In the genomic region with DNA sequence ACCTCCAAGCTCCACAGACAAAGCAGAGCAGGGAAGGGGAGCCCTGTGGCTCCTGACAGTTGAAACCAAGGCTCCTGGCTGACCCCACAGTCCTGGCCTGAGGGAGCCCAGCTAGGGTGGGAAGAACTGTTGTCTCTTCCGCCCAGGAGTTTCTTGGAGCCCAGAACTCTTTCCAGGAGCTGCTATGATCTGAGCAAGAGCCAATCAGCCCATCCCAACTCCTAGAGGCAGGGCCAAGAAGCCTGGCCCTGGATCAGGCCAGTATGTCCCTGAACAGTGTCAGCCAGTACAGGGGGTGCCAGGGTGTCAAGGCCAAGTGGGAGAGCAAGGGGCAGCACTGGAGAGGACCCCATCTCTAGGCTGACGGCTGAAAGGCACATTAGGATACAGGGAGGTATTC, we compare ENCODE assay signal across 14 mouse cellular contexts. TPM values are rescaled to one million over a fixed set of nuclear protein-coding genes. Genes with fewer than 3 reads are reported as not detected.
DNase-seq lines count a peak whose midpoint lies in the region; ATAC-seq lines count a peak whose summit lies in the region.
"Had no signal": no experiment of that assay in that cellular context is flagged by ENCODE, and none has a peak within 500 bp of the region (broad histone marks: within the 10 kb centered on the region; RNA-seq: fewer than 3 reads in every experiment).

No protein-coding gene starts in this region.

- H3K36me3 ChIP-seq in erythroblast, embryonic 14.5 days (ENCODE audit: control insufficient read depth): peaks cover 100% of the 10 kb centered on the region
- peaks cover 65% of the 10 kb centered on the region for H3K36me3 ChIP-seq in heart, embryonic 14.5 days (ENCODE audit: control insufficient read depth, insufficient read depth, low read length)
- H3K36me3 ChIP-seq in intestine, embryonic 16.5 days (ENCODE audit: control insufficient read depth, insufficient read depth, low read length): no peaks in the 10 kb centered on the region
- H3K36me3 ChIP-seq in stomach, embryonic 15.5 days: 0 out of 2 replicates have a peak, but pooled peaks cover 3% of the 10 kb centered on the region
- H3K36me3 ChIP-seq: hindbrain, embryonic 12.5 days; lung, embryonic 15.5 days; midbrain, embryonic 12.5 days had no signal

- peak overlapping the region; percentile 44 for H3K4me3 ChIP-seq in erythroblast, embryonic 14.5 days (replicated peaks)
- H3K4me3 ChIP-seq in heart, embryonic 14.5 days (ENCODE audit: control insufficient read depth in 1 of 2, insufficient read depth in 1 of 2, low read depth in 1 of 2, low read length in 2 of 2): no peak overlapping the region
- H3K4me3 ChIP-seq in intestine, embryonic 16.5 days (ENCODE audit: low read length): no peak overlapping the region
- H3K4me3 ChIP-seq in stomach, embryonic 15.5 days (replicated peaks): no peak overlapping the region
- H3K4me3 ChIP-seq: hindbrain, embryonic 12.5 days; lung, embryonic 15.5 days; midbrain, embryonic 12.5 days had no signal

- no peak overlapping the region for H3K4me2 ChIP-seq in heart, embryonic 14.5 days (ENCODE audit: low read length)
- no peak overlapping the region for H3K4me2 ChIP-seq in intestine, embryonic 16.5 days (ENCODE audit: low read depth, low read length)
- no peak overlapping the region for H3K4me2 ChIP-seq in stomach, embryonic 15.5 days
- H3K4me2 ChIP-seq: hindbrain, embryonic 12.5 days; lung, embryonic 15.5 days; midbrain, embryonic 12.5 days had no signal

- WGBS in heart, embryonic 14.5 days: 60% methylated on average over 2 of the region's 2 CpGs
- WGBS in intestine, embryonic 16.5 days: 72% methylated on average over 2 of the region's 2 CpGs
- WGBS in stomach, embryonic 15.5 days: 65% methylated on average over 2 of the region's 2 CpGs

- DNase-seq in heart, postnatal 4 days: no peak
- DNase-seq in cerebellum, adult 11 months: no peak
- DNase-seq: adrenal gland, postnatal 25 days; kidney, adult 8-10 months; right cerebral cortex, postnatal 4 days had no signal

- no peak overlapping the region for H3K9ac ChIP-seq in heart, embryonic 14.5 days (ENCODE audit: low read length)
- peak overlapping the region; percentile 23; the same call in 1 of the 2 replicates for H3K9ac ChIP-seq in intestine, embryonic 16.5 days (ENCODE audit: low read depth, low read length)
- H3K9ac ChIP-seq in stomach, embryonic 15.5 days: no peak overlapping the region
- H3K9ac ChIP-seq: hindbrain, embryonic 12.5 days; lung, embryonic 15.5 days; midbrain, embryonic 12.5 days had no signal

- H3K4me1 ChIP-seq in erythroblast, embryonic 14.5 days (ENCODE audit: control insufficient read depth): peaks cover 100% of the 10 kb centered on the region
- peaks cover 70 to 85% of the 10 kb centered on the region in 2 experiments for H3K4me1 ChIP-seq in heart, embryonic 14.5 days (ENCODE audit: control insufficient read depth in 2 of 2, insufficient read depth in 2 of 2, low read length in 2 of 2)
- H3K4me1 ChIP-seq in intestine, embryonic 16.5 days (ENCODE audit: control insufficient read depth, insufficient read depth, low read length): peaks cover 82% of the 10 kb centered on the region
- H3K4me1 ChIP-seq in stomach, embryonic 15.5 days: peaks cover 57% of the 10 kb centered on the region

- ATAC-seq in erythroblast, adult 5-6 weeks (replicated peaks; ENCODE audit: low FRiP score, poor library complexity, severe bottlenecking): no peak
- no peak for ATAC-seq in heart, embryonic 14.5 days (ENCODE audit: insufficient number of reproducible peaks, insufficient read depth, low FRiP score, low read depth)
- ATAC-seq in intestine, embryonic 16.5 days: no peak
- no peak for ATAC-seq in stomach, embryonic 15.5 days (ENCODE audit: insufficient read depth, low FRiP score, low read depth)
- ATAC-seq in frontal cortex, adult (ENCODE audit: low TSS enrichment): no peak

- peak overlapping the region; percentile 26 to 55 for H3K27ac ChIP-seq in heart, embryonic 14.5 days (replicated peaks in 1 of 2; ENCODE audit: control insufficient read depth in 1 of 2, insufficient read depth in 1 of 2, low read depth in 2 of 2, low read length in 2 of 2)
- peak overlapping the region; percentile 48 for H3K27ac ChIP-seq in intestine, embryonic 16.5 days (ENCODE audit: low read length)
- peak overlapping the region; percentile 23; the same call in 1 of the 2 replicates for H3K27ac ChIP-seq in stomach, embryonic 15.5 days
- H3K27ac ChIP-seq: hindbrain, embryonic 12.5 days; lung, embryonic 15.5 days had no signal

- no peaks in the 10 kb centered on the region for H3K27me3 ChIP-seq in erythroblast, embryonic 14.5 days (ENCODE audit: control insufficient read depth)
- H3K27me3 ChIP-seq in heart, embryonic 14.5 days (ENCODE audit: control insufficient read depth, insufficient read depth, low read length): no peaks in the 10 kb centered on the region
- H3K27me3 ChIP-seq in intestine, embryonic 16.5 days (replicated peaks; ENCODE audit: control insufficient read depth, insufficient read depth, low read length): no peaks in the 10 kb centered on the region
- H3K27me3 ChIP-seq in stomach, embryonic 15.5 days (replicated peaks): no peaks in the 10 kb centered on the region
- H3K27me3 ChIP-seq: hindbrain, embryonic 12.5 days; lung, embryonic 15.5 days; midbrain, embryonic 12.5 days had no signal

- no peaks in the 10 kb centered on the region for H3K9me3 ChIP-seq in erythroblast, embryonic 14.5 days (ENCODE audit: control insufficient read depth, low read length)
- no peaks in the 10 kb centered on the region for H3K9me3 ChIP-seq in heart, embryonic 14.5 days (ENCODE audit: control insufficient read depth, low read length)
- no peaks in the 10 kb centered on the region for H3K9me3 ChIP-seq in intestine, embryonic 16.5 days (ENCODE audit: control insufficient read depth, low read length)
- H3K9me3 ChIP-seq in stomach, embryonic 15.5 days: no peaks in the 10 kb centered on the region
- H3K9me3 ChIP-seq: hindbrain, embryonic 12.5 days; lung, embryonic 15.5 days; midbrain, embryonic 12.5 days had no signal

RNA-seq across cellular contexts. Expression of a gene that starts 30.6 kb away (rescaled TPM):
- polyA plus RNA-seq in erythroblast, embryonic 14.5 days (2012): 331 and 361 TPM in 2 replicates
- 54.2 and 55.4 TPM in 2 replicates for total RNA-seq in erythroblast, adult 5-6 weeks (2015; ENCODE audit: low replicate concordance)
- 196 and 459 TPM in 2 replicates for total RNA-seq in erythroblast, adult 5-6 weeks (2017; ENCODE audit: low replicate concordance)
- 4.4 and 6.1 TPM in 2 replicates for polyA plus RNA-seq in heart, embryonic 14.5 days (2014; fragmentation: Nextera tagmentation; extraction: Ambion mirVana)
- 10 to 100 TPM; 45.7 to 47.0 TPM for total RNA-seq in heart, postnatal 4 days (2021)
- 2.6 and 2.7 TPM in 2 replicates for polyA plus RNA-seq in intestine, embryonic 16.5 days (2015; fragmentation: Nextera tagmentation; extraction: Ambion mirVana)
- polyA plus RNA-seq in stomach, embryonic 15.5 days (2015; fragmentation: Nextera tagmentation; extraction: Ambion mirVana): 5.6 and 5.7 TPM in 2 replicates

RNA-seq across cellular contexts. Expression of a gene that starts 48.0 kb away (rescaled TPM):
- not detected in 2 replicates for polyA plus RNA-seq in erythroblast, embryonic 14.5 days (2012)
- not detected in 2 replicates for total RNA-seq in erythroblast, adult 5-6 weeks (2015; ENCODE audit: low replicate concordance)
- not detected in 2 replicates for total RNA-seq in erythroblast, adult 5-6 weeks (2017; ENCODE audit: low replicate concordance)
- polyA plus RNA-seq in heart, embryonic 14.5 days (2014; fragmentation: Nextera tagmentation; extraction: Ambion mirVana): not detected in 2 replicates
- not detected for total RNA-seq in heart, postnatal 4 days (2021)
- not detected in 2 replicates for polyA plus RNA-seq in intestine, embryonic 16.5 days (2015; fragmentation: Nextera tagmentation; extraction: Ambion mirVana)
- polyA plus RNA-seq in stomach, embryonic 15.5 days (2015; fragmentation: Nextera tagmentation; extraction: Ambion mirVana): not detected in 2 replicates
- total RNA-seq: adrenal gland, postnatal 25 days had no signal
- polyA plus RNA-seq: hindbrain, embryonic 12.5 days; lung, embryonic 15.5 days; midbrain, embryonic 12.5 days had no signal

Comparison
In these comparisons a context has a peak if more than half of its experiments do, and no peak if none do; other contexts are left out.
1. RNA of a gene that starts 30.6 kb away (polyA plus RNA-seq): 331 to 361 TPM in erythroblast, embryonic 14.5 days; 4.4 to 6.1 TPM in heart, embryonic 14.5 days, 5.6 to 5.7 TPM in stomach, embryonic 15.5 days and 2.6 to 2.7 TPM in intestine, embryonic 16.5 days; every median in the first group is over 10 times any median in the second.
2. Peak in every context shown above with its lines, with median percentiles within 50 percentile points of each other: H3K27ac ChIP-seq.